Mouse (Mus musculus) ES-Bruce4 (cell line): ENCODE measurements around the gene Kin.

Source experiments
- CTCF ChIP-seq: IDR thresholded peaks from one replicate; pipeline ENCODE4 v1.8.1; 2011; ENCODE audit warnings: low read depth, low read length
- EP300 ChIP-seq: IDR thresholded peaks from 2 replicates; pipeline ENCODE4 v1.6.1; 2011; ENCODE audit warnings: low read depth, low read length; ENCODE audit not compliant: insufficient read depth
- POLR2A ChIP-seq: IDR thresholded peaks from one replicate; pipeline ENCODE4 v1.8.1; 2011; ENCODE audit warnings: low read length; ENCODE audit not compliant: insufficient read depth

GRCm38 (mm10) chr2:10128571-10128970 is 48.2 kb downstream of the Kin start:
- TF ChIP-seq POLR2A (no peak), EP300 (no peak), CTCF (no peak)
